Mouse (Mus musculus) stomach, postnatal 0 days (tissue): Measurements from ENCODE around the gene Gnai2.

Experiments used
- CTCF ChIP-seq: IDR thresholded peaks from 2 replicates; pipeline ENCODE4 v1.5.1; 2016; ENCODE audit warnings: antibody characterized with exemption, low read depth, mild to moderate bottlenecking, moderate library complexity
- EP300 ChIP-seq: optimal IDR thresholded peaks from 2 replicates; pipeline ENCODE3; 2016; ENCODE audit warnings: antibody characterized with exemption

DNA sequence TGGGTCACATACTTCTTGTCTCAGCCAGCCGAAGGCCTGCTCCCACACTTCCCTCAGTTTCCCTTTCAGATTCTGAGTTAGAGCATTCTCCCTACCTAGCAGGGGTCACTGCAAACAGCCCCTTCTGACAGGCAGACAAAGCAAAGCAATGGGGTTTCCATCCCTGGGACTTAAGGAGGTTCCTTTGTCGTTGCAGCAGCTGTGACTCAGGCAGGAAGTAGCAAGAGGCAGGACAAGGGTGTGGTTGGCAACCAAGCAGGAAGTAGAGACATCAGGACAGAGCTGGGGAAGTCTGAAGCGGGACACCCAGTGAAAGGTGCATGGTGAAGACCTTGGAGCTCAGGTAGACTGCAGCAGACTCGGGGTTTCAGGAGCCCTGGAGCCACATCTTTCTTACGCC is 10.6 kb downstream of the Gnai2 start:
- TF ChIP-seq CTCF (no peak), EP300 (no peak)
